Mouse (Mus musculus) megakaryocyte, embryonic 14.5 days (primary cell): ENCODE measurements at regions not wholly inside any gene's neighbourhood (a gene's known extent, or its start where the extent isn't known, plus 50 kb on each side); places are given as distances from the start of the nearest gene placed in this dataset.

Experiments
- FLI1 ChIP-seq: IDR thresholded peaks from 2 replicates; pipeline ENCODE4 v1.6.1; 2012; ENCODE audit warnings: low read length, inconsistent platforms, mixed read lengths
- GATA1 ChIP-seq: IDR thresholded peaks from 3 replicates; pipeline ENCODE4 v1.6.1; 2012; ENCODE audit warnings: mixed read lengths, low read length, inconsistent platforms, borderline replicate concordance

- TF ChIP-seq GATA1 (no peak), FLI1 (no peak)
Measured at GRCm38 (mm10) chr9:49912306-49912705, 113.6 kb upstream of the Ncam1 start.
